Mouse (Mus musculus) retina, embryonic 14.5 days (tissue): ENCODE data around the gene Mical3.

Experiments used
- DNase-seq: peaks from one replicate; pipeline ENCODE4 v3.0.0-alpha.2; 2015; ENCODE audit warnings: low spot score

Mical3 gene

GRCm38 (mm10) chr6:121130773-121131172, at the start of gene Mical3:
Mical3 (minus strand) TSS chr6:121130999.
- peak; percentile 64 for DNase-seq

GRCm38 (mm10) chr6:121179846-121180245, 49.0 kb upstream of the Mical3 start:
- no peak for DNase-seq

GRCm38 (mm10) chr6:121178700-121179358, 48.0 kb upstream of the Mical3 start:
- DNase-seq: peak; percentile 91

- no peak for DNase-seq
These were observed 46.4 kb upstream of the Mical3 start for GRCm38 (mm10) chr6:121177118-121177708.

- no peak for DNase-seq
These were observed 45.9 kb upstream of the Mical3 start for GRCm38 (mm10) chr6:121176731-121177098.

- DNase-seq: no peak
These were observed 45.4 kb upstream of the Mical3 start for GRCm38 (mm10) chr6:121176011-121176730.

GRCm38 (mm10) chr6:121174761-121175160, 44.0 kb upstream of the Mical3 start:
- DNase-seq: no peak

- DNase-seq: no peak
These were observed 42.7 kb upstream of the Mical3 start for GRCm38 (mm10) chr6:121173471-121173870.

GRCm38 (mm10) chr6:121171102-121171501, 40.3 kb upstream of the Mical3 start:
- DNase-seq: no peak

GRCm38 (mm10) chr6:121167381-121167975, 36.7 kb upstream of the Mical3 start:
- no peak for DNase-seq

GRCm38 (mm10) chr6:121166098-121166552, 35.3 kb upstream of the Mical3 start:
- DNase-seq: peak; percentile 66

GRCm38 (mm10) chr6:121162616-121163015, 31.8 kb upstream of the Mical3 start:
- no peak for DNase-seq

GRCm38 (mm10) chr6:121160126-121160525, 29.3 kb upstream of the Mical3 start:
- DNase-seq: no peak

- DNase-seq: no peak
These were observed 28.8 kb upstream of the Mical3 start for GRCm38 (mm10) chr6:121159616-121160015.

GRCm38 (mm10) chr6:121156030-121156429, 25.2 kb upstream of the Mical3 start:
- DNase-seq: no peak

- DNase-seq: no peak
These were observed 23.9 kb upstream of the Mical3 start for GRCm38 (mm10) chr6:121154451-121155300.

- DNase-seq: no peak
These were observed 22.4 kb upstream of the Mical3 start for GRCm38 (mm10) chr6:121153177-121153576.

- DNase-seq: no peak
These were observed 20.9 kb upstream of the Mical3 start for GRCm38 (mm10) chr6:121151732-121152131.

GRCm38 (mm10) chr6:121150126-121150525, 19.3 kb upstream of the Mical3 start:
- DNase-seq: no peak

GRCm38 (mm10) chr6:121149420-121149819, 18.6 kb upstream of the Mical3 start:
- no peak for DNase-seq

- DNase-seq: no peak
These were observed 17.6 kb upstream of the Mical3 start for GRCm38 (mm10) chr6:121148360-121148759.

- DNase-seq: no peak
These were observed 16.0 kb upstream of the Mical3 start for GRCm38 (mm10) chr6:121146798-121147197.
